Mouse (Mus musculus): ENCODE measurements around the gene Bud13.

- TF ChIP-seq CTCF (IDR thresholded peaks at IDR 0.05 in 2 of 3, conservative IDR thresholded peaks at IDR 0.05 in 1 of 3; ENCODE audit: control insufficient read depth in 1 of 3, insufficient read depth in 1 of 3, low read depth in 2 of 3, low read length in 3 of 3, poor library complexity in 1 of 3, severe bottlenecking in 1 of 3) (peak in 2 of 3 experiments; percentile 55 to 66; a peak in 4 of 6 replicates), POLR2A (IDR thresholded peaks at IDR 0.05; ENCODE audit: control insufficient read depth in 1 of 2, insufficient read depth in 1 of 2, low read depth in 1 of 2, low read length in 2 of 2, poor library complexity in 1 of 2) (peak; percentile 85 to 95), ZMIZ1 (IDR thresholded peaks at IDR 0.05; ENCODE audit: low read depth, low read length) (no peak), EP300 (IDR thresholded peaks at IDR 0.05; ENCODE audit: low read depth in 1 of 2, low read length in 2 of 2) (no peak), E2F4 (IDR thresholded peaks at IDR 0.05; ENCODE audit: borderline replicate concordance, low read depth, low read length) (no peak), SIN3A (IDR thresholded peaks at IDR 0.05; ENCODE audit: low read length) (peak; percentile 90), MEF2A (IDR thresholded peaks at IDR 0.05; ENCODE audit: extremely low read depth, insufficient replicate concordance, low read depth, low read length, poor library complexity, severe bottlenecking) (no peak), HCFC1 (IDR thresholded peaks at IDR 0.05; ENCODE audit: low read depth, low read length) (peak; percentile 90), NELFE (IDR thresholded peaks at IDR 0.05; ENCODE audit: low read depth, low read length) (peak; percentile 87), GABPA (IDR thresholded peaks at IDR 0.05; ENCODE audit: low read depth, low read length) (no peak), MXI1 (IDR thresholded peaks at IDR 0.05; ENCODE audit: low read depth, low read length) (peak; percentile 93), ZC3H11A (IDR thresholded peaks at IDR 0.05; ENCODE audit: low read depth, low read length) (no peak)
Measured at GRCm38 (mm10) chr9:46282631-46283436, at the start of gene Bud13.

Measured in MEL (cell line).